In genomic region chr11:80495972-80496371, GRCm38 (mm10) we compare ENCODE assay signal across 15 mouse cellular contexts.
"Had no signal": no experiment of that assay in that cellular context is flagged by ENCODE, and none has a peak within 500 bp of the region (broad histone marks: within the 10 kb centered on the region; RNA-seq: fewer than 3 reads in every experiment).

No protein-coding gene starts in this region.

- H3K36me3 ChIP-seq: kidney, embryonic 15.5 days; limb, embryonic 15.5 days; liver, embryonic 13.5 days; lung, embryonic 15.5 days; midbrain, embryonic 13.5 days; neural tube, embryonic 15.5 days had no signal

- H3K4me1 ChIP-seq: liver, embryonic 13.5 days had no signal

- H3K9me3 ChIP-seq: kidney, embryonic 15.5 days; limb, embryonic 15.5 days; liver, embryonic 13.5 days; lung, embryonic 15.5 days; megakaryocyte, embryonic 14.5 days; midbrain, embryonic 13.5 days; neural tube, embryonic 15.5 days had no signal

- H3K27ac ChIP-seq: kidney, embryonic 15.5 days; limb, embryonic 15.5 days; liver, embryonic 13.5 days; lung, embryonic 15.5 days; macrophage; midbrain, embryonic 13.5 days; neural tube, embryonic 15.5 days had no signal

- H3K4me3 ChIP-seq: kidney, embryonic 15.5 days; limb, embryonic 15.5 days; liver, embryonic 13.5 days; lung, embryonic 15.5 days; megakaryocyte, embryonic 14.5 days; midbrain, embryonic 13.5 days; neural tube, embryonic 15.5 days had no signal

- H3K27me3 ChIP-seq: kidney, embryonic 15.5 days; limb, embryonic 15.5 days; liver, embryonic 13.5 days; lung, embryonic 15.5 days; neural tube, embryonic 15.5 days had no signal

- DNase-seq: kidney, adult 2 months; kidney, postnatal 14 days; liver, embryonic 13.5 days; liver, postnatal 0 days; lung, postnatal 14 days; retina, postnatal 1 day; thymus, postnatal 14 days had no signal

- H3K9ac ChIP-seq: kidney, embryonic 15.5 days; limb, embryonic 15.5 days; liver, embryonic 13.5 days; liver, postnatal 0 days; lung, embryonic 15.5 days; midbrain, embryonic 13.5 days; neural tube, embryonic 15.5 days had no signal

- H3K4me2 ChIP-seq: kidney, embryonic 15.5 days; limb, embryonic 15.5 days; liver, embryonic 13.5 days; lung, embryonic 15.5 days; midbrain, embryonic 13.5 days; neural tube, embryonic 15.5 days had no signal

- ATAC-seq: intestine, embryonic 16.5 days; liver, postnatal 0 days; midbrain, embryonic 13.5 days had no signal
